Mouse (Mus musculus): Measurements from ENCODE around the gene Zfp87. TPM values are rescaled to one million over a fixed set of nuclear protein-coding genes. Genes with fewer than 3 reads are reported as not detected.

Zfp87 gene
- polyA plus RNA-seq (2014; fragmentation: Illumina TruSeq; extraction: RNeasy Lipid Tissue Mini Kit (QIAGEN cat#74804); ENCODE audit: low read depth, low replicate concordance): 9.1 TPM

GRCm38 (mm10) chr13:67525753-67526410 is at the start of gene Zfp87, which contains the start of gene Gm26965:
TSS of gene Zfp87 (minus strand) at chr13:67526177.
TSS of gene Gm26965 (minus strand) at chr13:67526151.

GRCm38 (mm10) chr13:67553730-67554129 is 27.8 kb upstream of the Zfp87 start, which contains the start of gene Zfp748:
TSS of gene Zfp748 (minus strand) at chr13:67553830.

GRCm38 (mm10) chr13:67500084-67500719 is 25.8 kb downstream of the Zfp87 start, which contains the start of gene Zfp58:
TSS of gene Zfp58 (minus strand) at chr13:67500555.

GRCm38 (mm10) chr13:67483625-67484423 is 42.2 kb downstream of the Zfp87 start, which contains the start of gene Zfp874b:
TSS of gene Zfp874b (minus strand) at chr13:67484258.

Other genes starting within 250 kb of the Zfp87 start
- 2.8 TPM for gene Zfp458, start 247.7 kb downstream of the Zfp87 start, polyA plus RNA-seq (2014; fragmentation: Illumina TruSeq; extraction: RNeasy Lipid Tissue Mini Kit (QIAGEN cat#74804); ENCODE audit: low read depth, low replicate concordance)
- gene Zfp457, start 219.7 kb downstream of the Zfp87 start, polyA plus RNA-seq (2014; fragmentation: Illumina TruSeq; extraction: RNeasy Lipid Tissue Mini Kit (QIAGEN cat#74804); ENCODE audit: low read depth, low replicate concordance): 0.69 TPM
- gene Zfp595, start 193.6 kb downstream of the Zfp87 start, polyA plus RNA-seq (2014; fragmentation: Illumina TruSeq; extraction: RNeasy Lipid Tissue Mini Kit (QIAGEN cat#74804); ENCODE audit: low read depth, low replicate concordance): 12.4 TPM
- not detected for gene Gm28044, start 165.6 kb downstream of the Zfp87 start, polyA plus RNA-seq (2014; fragmentation: Illumina TruSeq; extraction: RNeasy Lipid Tissue Mini Kit (QIAGEN cat#74804); ENCODE audit: low read depth, low replicate concordance)
- gene Zfp953, start 165.6 kb downstream of the Zfp87 start, polyA plus RNA-seq (2014; fragmentation: Illumina TruSeq; extraction: RNeasy Lipid Tissue Mini Kit (QIAGEN cat#74804); ENCODE audit: low read depth, low replicate concordance): 8.5 TPM
- gene Gm28041, start 150.4 kb downstream of the Zfp87 start, polyA plus RNA-seq (2014; fragmentation: Illumina TruSeq; extraction: RNeasy Lipid Tissue Mini Kit (QIAGEN cat#74804); ENCODE audit: low read depth, low replicate concordance): not detected
- gene Zfp456, start 150.4 kb downstream of the Zfp87 start, polyA plus RNA-seq (2014; fragmentation: Illumina TruSeq; extraction: RNeasy Lipid Tissue Mini Kit (QIAGEN cat#74804); ENCODE audit: low read depth, low replicate concordance): 2.1 TPM
- gene Zfp429, start 126.4 kb downstream of the Zfp87 start, polyA plus RNA-seq (2014; fragmentation: Illumina TruSeq; extraction: RNeasy Lipid Tissue Mini Kit (QIAGEN cat#74804); ENCODE audit: low read depth, low replicate concordance): 6.3 TPM
- gene Zfp459, start 104.8 kb downstream of the Zfp87 start, polyA plus RNA-seq (2014; fragmentation: Illumina TruSeq; extraction: RNeasy Lipid Tissue Mini Kit (QIAGEN cat#74804); ENCODE audit: low read depth, low replicate concordance): 0.21 TPM
- gene Zfp874a, start 74.6 kb downstream of the Zfp87 start, polyA plus RNA-seq (2014; fragmentation: Illumina TruSeq; extraction: RNeasy Lipid Tissue Mini Kit (QIAGEN cat#74804); ENCODE audit: low read depth, low replicate concordance): 75.3 TPM
- gene Zfp874b, start 41.9 kb downstream of the Zfp87 start, polyA plus RNA-seq (2014; fragmentation: Illumina TruSeq; extraction: RNeasy Lipid Tissue Mini Kit (QIAGEN cat#74804); ENCODE audit: low read depth, low replicate concordance): 22.3 TPM
- gene Zfp58, start 25.6 kb downstream of the Zfp87 start, polyA plus RNA-seq (2014; fragmentation: Illumina TruSeq; extraction: RNeasy Lipid Tissue Mini Kit (QIAGEN cat#74804); ENCODE audit: low read depth, low replicate concordance): 14.5 TPM
- not detected for gene Gm26965, start within 50 bp of the Zfp87 start, polyA plus RNA-seq (2014; fragmentation: Illumina TruSeq; extraction: RNeasy Lipid Tissue Mini Kit (QIAGEN cat#74804); ENCODE audit: low read depth, low replicate concordance)
- 8.8 TPM for gene Zfp748, start 27.7 kb upstream of the Zfp87 start, polyA plus RNA-seq (2014; fragmentation: Illumina TruSeq; extraction: RNeasy Lipid Tissue Mini Kit (QIAGEN cat#74804); ENCODE audit: low read depth, low replicate concordance)
- gene Zfp729b, start 83.5 kb upstream of the Zfp87 start, polyA plus RNA-seq (2014; fragmentation: Illumina TruSeq; extraction: RNeasy Lipid Tissue Mini Kit (QIAGEN cat#74804); ENCODE audit: low read depth, low replicate concordance): 15.0 TPM
- not detected for gene Gm49345, start 111.6 kb upstream of the Zfp87 start, polyA plus RNA-seq (2014; fragmentation: Illumina TruSeq; extraction: RNeasy Lipid Tissue Mini Kit (QIAGEN cat#74804); ENCODE audit: low read depth, low replicate concordance)
- gene Zfp729a, start 111.6 kb upstream of the Zfp87 start, polyA plus RNA-seq (2014; fragmentation: Illumina TruSeq; extraction: RNeasy Lipid Tissue Mini Kit (QIAGEN cat#74804); ENCODE audit: low read depth, low replicate concordance): 8.7 TPM
- 5.6 TPM for gene Zfp738, start 160.9 kb upstream of the Zfp87 start, polyA plus RNA-seq (2014; fragmentation: Illumina TruSeq; extraction: RNeasy Lipid Tissue Mini Kit (QIAGEN cat#74804); ENCODE audit: low read depth, low replicate concordance)
- gene Zfp65, start 203.0 kb upstream of the Zfp87 start, polyA plus RNA-seq (2014; fragmentation: Illumina TruSeq; extraction: RNeasy Lipid Tissue Mini Kit (QIAGEN cat#74804); ENCODE audit: low read depth, low replicate concordance): 13.2 TPM
- 8.2 TPM for gene Zfp85, start 229.1 kb upstream of the Zfp87 start, polyA plus RNA-seq (2014; fragmentation: Illumina TruSeq; extraction: RNeasy Lipid Tissue Mini Kit (QIAGEN cat#74804); ENCODE audit: low read depth, low replicate concordance)

Data from liver, adult 10 weeks (tissue).